Comparison of ENCODE assay signal across 9 mouse cellular contexts in genomic region chr11:8859868-8860267, GRCm38 (mm10).
A peak's percentile ranks its signal among the peaks of the same experiment; 100 is the strongest.
DNase-seq lines count a peak whose midpoint lies in the region; ATAC-seq and TF ChIP-seq lines count a peak whose summit lies in the region.
"Had no signal": no experiment of that assay in that cellular context is flagged by ENCODE, and none has a peak within 500 bp of the region (broad histone marks: within the 10 kb centered on the region; RNA-seq: fewer than 3 reads in every experiment).

No protein-coding gene starts in this region.

- 0 out of 2 replicates have a peak, but pooled peaks have one; percentile 55 for ATAC-seq in megakaryocyte-erythroid progenitor cell, adult 5-6 weeks (replicated peaks; ENCODE audit: low FRiP score, low TSS enrichment, poor library complexity, severe bottlenecking)
- ATAC-seq in stomach, postnatal 0 days (ENCODE audit: low FRiP score, low TSS enrichment), result no peak

- H3K4me3 ChIP-seq in E14TG2a.4 (replicated peaks; ENCODE audit: low read length), result no peak overlapping the region
- H3K4me3 ChIP-seq in stomach, postnatal 0 days (ENCODE audit: low read depth, low read length), result no peak overlapping the region
- H3K4me3 ChIP-seq: liver, embryonic 15.5 days had no signal

- peak; percentile 6 for DNase-seq in cerebellum, adult 9-10 months
- DNase-seq in cerebellum, adult 11 months, result no peak
- peak; percentile 30 to 65 for DNase-seq in cerebellum, postnatal 25 days
- peak; percentile 71 for DNase-seq in heart, adult 8-10 months (ENCODE audit: low spot score)
- DNase-seq in left cerebral cortex, adult 18-20 months (ENCODE audit: low spot score in 2 of 2), result peak; percentile 52 to 74
- peak; percentile 80 for DNase-seq in stomach, postnatal 0 days (ENCODE audit: low spot score)

- TF ChIP-seq EP300 in stomach, postnatal 0 days (optimal IDR thresholded peaks at IDR 0.05), result no peak

- peak; percentile 69 for TF ChIP-seq CTCF in E14TG2a.4 (conservative IDR thresholded peaks at IDR 0.05; ENCODE audit: low read length)
- peak; percentile 84 for TF ChIP-seq CTCF in stomach, postnatal 0 days (IDR thresholded peaks at IDR 0.05; ENCODE audit: low read depth)

- H3K4me2 ChIP-seq in stomach, postnatal 0 days (replicated peaks; ENCODE audit: low read depth), result no peak overlapping the region
- H3K4me2 ChIP-seq: liver, embryonic 15.5 days had no signal

- 15% methylated on average over 5 of the region's 5 CpGs for WGBS in stomach, postnatal 0 days

- no peak overlapping the region for H3K9ac ChIP-seq in stomach, postnatal 0 days (ENCODE audit: low read length)
- H3K9ac ChIP-seq: liver, embryonic 15.5 days had no signal

- H3K36me3 ChIP-seq in E14TG2a.4 (ENCODE audit: insufficient read depth, low read length), result no peaks in the 10 kb centered on the region
- H3K36me3 ChIP-seq in stomach, postnatal 0 days (ENCODE audit: control insufficient read depth, insufficient read depth, low read length), result no peaks in the 10 kb centered on the region
- H3K36me3 ChIP-seq: liver, embryonic 15.5 days had no signal

- no peaks in the 10 kb centered on the region for H3K9me3 ChIP-seq in E14TG2a.4 (ENCODE audit: low read length)
- H3K9me3 ChIP-seq in stomach, postnatal 0 days (ENCODE audit: control insufficient read depth, low read length), result no peaks in the 10 kb centered on the region
- H3K9me3 ChIP-seq: liver, embryonic 15.5 days had no signal

- no peak overlapping the region for H3K27ac ChIP-seq in stomach, postnatal 0 days (replicated peaks)
- H3K27ac ChIP-seq: liver, embryonic 15.5 days had no signal

- H3K27me3 ChIP-seq in E14TG2a.4 (ENCODE audit: insufficient read depth, low read length), result no peaks in the 10 kb centered on the region
- H3K27me3 ChIP-seq in stomach, postnatal 0 days (ENCODE audit: control insufficient read depth, insufficient read depth, low read length), result no peaks in the 10 kb centered on the region
- H3K27me3 ChIP-seq: liver, embryonic 15.5 days had no signal

- H3K4me1 ChIP-seq in E14TG2a.4 (replicated peaks; ENCODE audit: low read depth, low read length), result peaks cover 19% of the 10 kb centered on the region
- H3K4me1 ChIP-seq in stomach, postnatal 0 days (replicated peaks; ENCODE audit: control insufficient read depth, insufficient read depth), result no peaks in the 10 kb centered on the region
- H3K4me1 ChIP-seq: liver, embryonic 15.5 days had no signal
